Mouse (Mus musculus): Measurements from ENCODE around the gene Gng8.

Gng8 gene

GRCm38 (mm10) chr7:16876006-16876405, 15.6 kb upstream of the Gng8 start:
- no peak for DNase-seq (ENCODE audit: low read depth, low spot score)

GRCm38 (mm10) chr7:16876608-16877007, 15.0 kb upstream of the Gng8 start:
- peak; percentile 97 for DNase-seq (ENCODE audit: low read depth, low spot score)

- no peak for DNase-seq (ENCODE audit: low read depth, low spot score)
Measured at GRCm38 (mm10) chr7:16877717-16878116, 13.9 kb upstream of the Gng8 start.

GRCm38 (mm10) chr7:16879796-16880547, 11.6 kb upstream of the Gng8 start:
- DNase-seq (ENCODE audit: low read depth, low spot score): peak; percentile 81

GRCm38 (mm10) chr7:16880615-16881014, 11.0 kb upstream of the Gng8 start:
- DNase-seq (ENCODE audit: low read depth, low spot score): no peak

- DNase-seq (ENCODE audit: low read depth, low spot score): no peak
Measured at GRCm38 (mm10) chr7:16883162-16883561, 8.4 kb upstream of the Gng8 start.

- DNase-seq (ENCODE audit: low read depth, low spot score): no peak
Measured at GRCm38 (mm10) chr7:16884334-16884733, 7.3 kb upstream of the Gng8 start.

- DNase-seq (ENCODE audit: low read depth, low spot score): no peak
Measured at GRCm38 (mm10) chr7:16885271-16885776, 6.3 kb upstream of the Gng8 start.

GRCm38 (mm10) chr7:16885905-16886304, 5.7 kb upstream of the Gng8 start:
- DNase-seq (ENCODE audit: low read depth, low spot score): no peak

- no peak for DNase-seq (ENCODE audit: low read depth, low spot score)
Measured at GRCm38 (mm10) chr7:16890536-16890935, 1.1 kb upstream of the Gng8 start.

GRCm38 (mm10) chr7:16890944-16891343, 642 bp upstream of the Gng8 start:
- DNase-seq (ENCODE audit: low read depth, low spot score): peak; percentile 95

- no peak for DNase-seq (ENCODE audit: low read depth, low spot score)
Measured at GRCm38 (mm10) chr7:16892352-16892730, 755 bp downstream of the Gng8 start.

GRCm38 (mm10) chr7:16893612-16894011, 2.0 kb downstream of the Gng8 start:
- DNase-seq (ENCODE audit: low read depth, low spot score): no peak

GRCm38 (mm10) chr7:16894279-16894678, 2.7 kb downstream of the Gng8 start:
- DNase-seq (ENCODE audit: low read depth, low spot score): no peak

GRCm38 (mm10) chr7:16895000-16895399, 3.4 kb downstream of the Gng8 start:
- DNase-seq (ENCODE audit: low read depth, low spot score): peak; percentile 89

- DNase-seq (ENCODE audit: low read depth, low spot score): no peak
Measured at GRCm38 (mm10) chr7:16895511-16895910, 3.9 kb downstream of the Gng8 start.

- no peak for DNase-seq (ENCODE audit: low read depth, low spot score)
Measured at GRCm38 (mm10) chr7:16900526-16900925, 8.9 kb downstream of the Gng8 start.

GRCm38 (mm10) chr7:16903439-16903955, 11.9 kb downstream of the Gng8 start:
- no peak for DNase-seq (ENCODE audit: low read depth, low spot score)

- no peak for DNase-seq (ENCODE audit: low read depth, low spot score)
Measured at GRCm38 (mm10) chr7:16904120-16904675, 12.6 kb downstream of the Gng8 start.

GRCm38 (mm10) chr7:16905491-16906021, 14.0 kb downstream of the Gng8 start:
- DNase-seq (ENCODE audit: low read depth, low spot score): no peak

GRCm38 (mm10) chr7:16906281-16906680, 14.7 kb downstream of the Gng8 start, which contains the start of gene Ptgir:
Gene Ptgir, plus strand, starts transcription at chr7:16906490.
- no peak for DNase-seq (ENCODE audit: low read depth, low spot score)

- DNase-seq (ENCODE audit: low read depth, low spot score): no peak
Measured at GRCm38 (mm10) chr7:16906889-16907559, 15.4 kb downstream of the Gng8 start.
